Mouse (Mus musculus): ENCODE results near the gene Pah. TPM values are rescaled to one million over a fixed set of nuclear protein-coding genes. Genes with fewer than 3 reads are reported as not detected.

Gene Pah
- polyA plus RNA-seq, 1 experiment, result not detected

DNA sequence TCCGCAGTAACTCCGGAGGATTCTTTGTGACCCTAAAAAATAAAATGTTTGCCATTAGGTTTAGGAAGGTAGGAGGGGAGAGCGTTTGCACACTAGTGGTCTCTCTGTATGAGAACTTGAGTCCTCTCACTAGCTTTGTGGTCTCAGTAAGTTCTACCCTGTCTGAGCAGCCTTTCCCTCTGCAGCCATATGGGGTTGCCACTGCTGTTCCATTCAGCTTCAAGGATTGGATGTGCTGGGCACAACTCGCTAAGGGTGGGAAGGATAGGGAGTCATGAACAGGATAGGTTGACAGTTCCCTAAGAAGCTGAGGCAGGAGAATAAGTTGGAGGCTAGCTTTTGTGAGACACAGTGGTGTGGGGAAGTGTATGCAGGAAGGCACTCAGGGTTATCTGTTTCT lies 27.4 kb upstream of the Pah start:
- Histone ChIP-seq H3K27ac (replicated peaks; ENCODE audit: low read depth, low read length) (no peak overlapping the region), H3K4me1 (ENCODE audit: control insufficient read depth, insufficient read depth, insufficient read length, low read length) (no peaks in the 10 kb centered on the region), H3K4me3 (ENCODE audit: insufficient read depth, low read depth, low read length) (no peak overlapping the region)

- Histone ChIP-seq H3K27ac (replicated peaks; ENCODE audit: low read depth, low read length) (no peak overlapping the region), H3K4me1 (ENCODE audit: control insufficient read depth, insufficient read depth, insufficient read length, low read length) (no peaks in the 10 kb centered on the region), H3K4me3 (ENCODE audit: insufficient read depth, low read depth, low read length) (no peak overlapping the region)
These were observed 27.0 kb upstream of the Pah start for GRCm38 (mm10) chr10:87494596-87494995.

DNA sequence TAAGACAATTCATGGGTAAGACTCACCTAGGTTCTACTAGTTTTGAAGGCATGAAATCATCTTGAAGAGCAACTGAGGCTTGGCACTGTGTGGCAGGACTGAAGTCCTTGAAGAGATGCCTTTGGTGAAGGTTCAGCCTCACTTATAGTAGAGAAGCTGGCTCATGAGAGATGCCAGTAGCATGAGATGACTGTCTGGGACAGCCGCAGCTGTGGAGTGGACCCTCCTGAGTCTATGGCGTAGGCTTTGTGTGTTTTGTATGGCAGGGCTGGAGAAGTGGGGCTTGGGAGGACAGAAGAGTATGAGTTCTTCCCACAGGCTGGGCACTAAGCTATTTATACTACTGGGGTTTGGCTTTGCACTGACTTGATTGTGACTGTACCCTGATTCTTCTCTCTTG lies 24.5 kb upstream of the Pah start:
- H3K4me3 ChIP-seq (ENCODE audit: insufficient read depth, low read depth, low read length), result no peak overlapping the region
- H3K4me1 ChIP-seq (ENCODE audit: control insufficient read depth, insufficient read depth, insufficient read length, low read length), result no peaks in the 10 kb centered on the region
- no peak overlapping the region for H3K27ac ChIP-seq (replicated peaks; ENCODE audit: low read depth, low read length)

- Histone ChIP-seq H3K4me1 (ENCODE audit: control insufficient read depth, insufficient read depth, insufficient read length, low read length) (no peaks in the 10 kb centered on the region), H3K4me3 (ENCODE audit: insufficient read depth, low read depth, low read length) (no peak overlapping the region), H3K27ac (replicated peaks; ENCODE audit: low read depth, low read length) (no peak overlapping the region)
These were observed 20.5 kb upstream of the Pah start for GRCm38 (mm10) chr10:87500926-87501658.

DNA sequence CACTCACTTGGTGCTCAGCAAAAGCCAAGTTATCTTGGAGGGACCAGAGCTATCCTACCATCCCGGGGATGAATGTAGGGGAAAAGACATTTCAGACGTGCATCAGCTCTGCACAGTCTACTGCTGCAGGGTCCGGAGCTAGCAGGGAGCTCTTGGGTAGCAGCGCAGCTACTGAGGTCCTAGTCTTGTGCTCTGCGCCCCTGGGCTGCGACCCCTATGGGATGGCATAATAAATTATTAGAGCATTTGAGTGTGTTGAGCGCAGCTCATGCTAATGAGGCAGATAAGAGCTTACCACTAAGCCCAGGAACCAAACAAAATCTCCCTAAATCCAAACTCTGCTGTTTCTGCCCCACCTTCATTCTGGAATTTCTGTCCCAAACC lies 19.9 kb upstream of the Pah start:
- Histone ChIP-seq H3K27ac (replicated peaks; ENCODE audit: low read depth, low read length) (no peak overlapping the region), H3K4me3 (ENCODE audit: insufficient read depth, low read depth, low read length) (no peak overlapping the region), H3K4me1 (ENCODE audit: control insufficient read depth, insufficient read depth, insufficient read length, low read length) (no peaks in the 10 kb centered on the region)

- no peaks in the 10 kb centered on the region for H3K4me1 ChIP-seq (ENCODE audit: control insufficient read depth, insufficient read depth, insufficient read length, low read length)
- no peak overlapping the region for H3K4me3 ChIP-seq (ENCODE audit: insufficient read depth, low read depth, low read length)
- no peak overlapping the region for H3K27ac ChIP-seq (replicated peaks; ENCODE audit: low read depth, low read length)
These were observed 19.3 kb upstream of the Pah start for GRCm38 (mm10) chr10:87502283-87502682.

- H3K4me3 ChIP-seq (ENCODE audit: insufficient read depth, low read depth, low read length), result no peak overlapping the region
- H3K27ac ChIP-seq (replicated peaks; ENCODE audit: low read depth, low read length), result no peak overlapping the region
- no peaks in the 10 kb centered on the region for H3K4me1 ChIP-seq (ENCODE audit: control insufficient read depth, insufficient read depth, insufficient read length, low read length)
These were observed 17.6 kb upstream of the Pah start for GRCm38 (mm10) chr10:87503946-87504345.

GRCm38 (mm10) chr10:87508581-87508980 lies 13.0 kb upstream of the Pah start:
- Histone ChIP-seq H3K27ac (replicated peaks; ENCODE audit: low read depth, low read length) (no peak overlapping the region), H3K4me3 (ENCODE audit: insufficient read depth, low read depth, low read length) (no peak overlapping the region), H3K4me1 (ENCODE audit: control insufficient read depth, insufficient read depth, insufficient read length, low read length) (no peaks in the 10 kb centered on the region)

GRCm38 (mm10) chr10:87513052-87513451 lies 8.5 kb upstream of the Pah start:
- H3K4me1 ChIP-seq (ENCODE audit: control insufficient read depth, insufficient read depth, insufficient read length, low read length), result no peaks in the 10 kb centered on the region
- no peak overlapping the region for H3K27ac ChIP-seq (replicated peaks; ENCODE audit: low read depth, low read length)
- no peak overlapping the region for H3K4me3 ChIP-seq (ENCODE audit: insufficient read depth, low read depth, low read length)

DNA sequence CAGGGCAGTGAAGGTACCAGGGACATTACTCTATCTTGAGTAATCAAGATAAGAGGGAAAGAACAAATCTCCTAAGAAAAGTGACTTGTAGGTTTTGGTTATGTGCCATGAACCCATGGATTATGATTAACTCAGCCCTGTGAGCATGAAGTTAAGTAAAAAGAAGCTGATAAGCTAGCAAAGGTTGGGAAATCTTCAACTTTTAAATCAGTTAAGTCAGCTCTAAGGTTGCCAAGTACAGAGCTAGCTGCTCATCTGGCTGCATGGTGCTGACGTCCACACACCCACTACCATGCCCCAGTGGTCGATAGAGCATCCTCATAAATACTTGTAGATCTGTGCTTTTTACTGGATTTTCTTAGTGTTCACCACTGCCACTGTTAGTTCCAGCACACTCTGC lies 3.0 kb upstream of the Pah start:
- Histone ChIP-seq H3K4me3 (ENCODE audit: insufficient read depth, low read depth, low read length) (no peak overlapping the region), H3K27ac (replicated peaks; ENCODE audit: low read depth, low read length) (no peak overlapping the region), H3K4me1 (ENCODE audit: control insufficient read depth, insufficient read depth, insufficient read length, low read length) (no peaks in the 10 kb centered on the region)

GRCm38 (mm10) chr10:87520401-87521116 lies 1.0 kb upstream of the Pah start:
- H3K27ac ChIP-seq (replicated peaks; ENCODE audit: low read depth, low read length), result no peak overlapping the region
- no peaks in the 10 kb centered on the region for H3K4me1 ChIP-seq (ENCODE audit: control insufficient read depth, insufficient read depth, insufficient read length, low read length)
- no peak overlapping the region for H3K4me3 ChIP-seq (ENCODE audit: insufficient read depth, low read depth, low read length)

DNA sequence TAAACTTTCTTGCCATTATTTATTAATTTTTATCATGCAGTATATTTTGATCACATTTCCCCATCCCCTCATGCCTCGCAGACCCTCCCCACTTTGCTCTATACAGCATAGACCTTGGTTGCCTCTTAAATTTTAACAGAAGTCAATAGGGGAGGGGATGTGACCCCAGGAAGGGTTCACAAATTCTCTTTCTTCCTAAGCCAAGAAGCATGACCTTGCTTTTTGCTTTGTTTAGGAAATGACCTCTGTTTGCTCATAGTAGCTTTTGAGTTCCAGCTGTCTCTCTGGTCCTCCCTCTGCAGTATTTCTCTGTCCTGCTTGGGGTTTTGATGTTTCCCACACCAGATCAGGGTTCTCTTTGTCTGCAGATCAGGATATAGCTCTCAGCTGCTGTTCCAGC lies 12.6 kb downstream of the Pah start:
- Histone ChIP-seq H3K27ac (replicated peaks; ENCODE audit: low read depth, low read length) (no peak overlapping the region), H3K4me3 (ENCODE audit: insufficient read depth, low read depth, low read length) (no peak overlapping the region), H3K4me1 (ENCODE audit: control insufficient read depth, insufficient read depth, insufficient read length, low read length) (no peaks in the 10 kb centered on the region)

DNA sequence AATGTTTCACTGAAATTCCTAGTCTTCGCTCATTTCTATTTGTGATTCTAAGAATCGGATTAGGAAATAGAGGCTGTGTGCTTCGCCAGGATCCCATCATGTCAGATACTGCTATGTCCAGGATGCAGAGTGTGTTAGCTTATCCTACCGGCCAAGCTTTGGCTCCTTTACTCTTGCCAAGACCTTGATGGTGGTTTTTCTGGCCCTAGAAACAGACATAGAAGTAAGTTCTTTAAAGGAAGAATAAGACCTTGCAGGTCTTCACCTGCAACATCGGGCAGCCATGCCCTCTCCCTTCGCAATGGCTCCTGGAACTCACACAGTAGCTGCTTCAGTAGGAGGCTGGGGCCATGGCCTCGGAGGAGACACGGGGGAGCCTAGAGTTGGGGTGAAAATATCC lies 24.2 kb downstream of the Pah start:
- Histone ChIP-seq H3K27ac (replicated peaks; ENCODE audit: low read depth, low read length) (no peak overlapping the region), H3K4me1 (ENCODE audit: control insufficient read depth, insufficient read depth, insufficient read length, low read length) (no peaks in the 10 kb centered on the region), H3K4me3 (ENCODE audit: insufficient read depth, low read depth, low read length) (no peak overlapping the region)

GRCm38 (mm10) chr10:87546299-87547234 lies 25.0 kb downstream of the Pah start:
- no peaks in the 10 kb centered on the region for H3K4me1 ChIP-seq (ENCODE audit: control insufficient read depth, insufficient read depth, insufficient read length, low read length)
- no peak overlapping the region for H3K4me3 ChIP-seq (ENCODE audit: insufficient read depth, low read depth, low read length)
- no peak overlapping the region for H3K27ac ChIP-seq (replicated peaks; ENCODE audit: low read depth, low read length)

DNA sequence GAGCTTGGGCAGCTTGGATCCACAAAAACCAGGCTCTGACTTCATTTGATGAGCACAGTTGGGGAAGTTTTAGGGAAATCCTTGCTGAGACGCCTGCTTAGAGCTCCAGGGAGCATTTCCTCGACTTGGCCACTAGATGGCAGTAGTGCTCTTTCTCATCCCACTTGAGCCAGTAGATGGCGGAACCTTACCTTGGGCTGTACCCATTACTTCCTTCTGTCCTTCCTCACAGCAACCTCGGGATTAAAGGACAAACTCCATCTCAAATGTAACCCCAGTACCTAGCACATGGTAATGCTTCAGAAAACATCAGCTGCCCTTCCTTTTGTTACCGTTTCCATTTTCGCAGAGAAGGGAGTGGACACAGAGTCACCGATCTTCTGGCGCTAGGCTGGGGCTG lies 31.1 kb downstream of the Pah start:
- H3K27ac ChIP-seq (replicated peaks; ENCODE audit: low read depth, low read length), result no peak overlapping the region
- no peaks in the 10 kb centered on the region for H3K4me1 ChIP-seq (ENCODE audit: control insufficient read depth, insufficient read depth, insufficient read length, low read length)
- H3K4me3 ChIP-seq (ENCODE audit: insufficient read depth, low read depth, low read length), result no peak overlapping the region

All from brown adipose tissue, adult 24 weeks (tissue).